Mouse (Mus musculus) adrenal gland, postnatal 36 days (tissue): ENCODE data around the gene Hsf5. TPM values are rescaled to one million over a fixed set of nuclear protein-coding genes. Genes with fewer than 3 reads are reported as not detected.

ENCODE experiments used
- DNase-seq, 2 experiments: peaks; one replicate each; pipeline ENCODE4 v3.0.0; 2021; ENCODE audit warnings: mixed read lengths in 1 of 2
- total RNA-seq, 2 experiments: library from RNA; stranded (reverse); gene quantifications; 2 replicates each; pipeline ENCODE4 v1.2.3; 2021

Gene Hsf5
- total RNA-seq, 2 experiments from 2014 or later, result 0.13 TPM; not detected in 1

DNA sequence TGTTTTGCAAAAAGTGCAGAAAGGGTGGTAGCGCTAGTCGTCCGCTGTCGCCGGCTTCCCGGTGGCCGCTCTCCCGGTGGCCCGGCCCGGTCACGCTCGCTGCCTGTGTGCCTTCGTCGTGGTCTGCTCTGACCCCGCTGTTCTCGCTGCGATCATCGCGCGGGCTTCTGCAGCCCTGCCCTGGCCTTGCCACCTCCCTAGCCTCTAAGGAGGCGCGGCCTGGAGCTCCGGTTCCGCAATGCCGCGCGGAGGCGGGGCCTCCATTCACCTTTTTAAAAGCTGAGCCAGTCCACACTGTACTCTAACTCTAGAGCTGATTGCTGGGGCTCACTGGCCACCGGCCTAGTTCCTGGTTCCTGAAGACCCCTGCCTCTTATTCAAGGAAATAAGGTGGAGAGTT, 22.2 kb downstream of the Hsf5 start:
- DNase-seq, result peak; percentile 85 to 88

DNA sequence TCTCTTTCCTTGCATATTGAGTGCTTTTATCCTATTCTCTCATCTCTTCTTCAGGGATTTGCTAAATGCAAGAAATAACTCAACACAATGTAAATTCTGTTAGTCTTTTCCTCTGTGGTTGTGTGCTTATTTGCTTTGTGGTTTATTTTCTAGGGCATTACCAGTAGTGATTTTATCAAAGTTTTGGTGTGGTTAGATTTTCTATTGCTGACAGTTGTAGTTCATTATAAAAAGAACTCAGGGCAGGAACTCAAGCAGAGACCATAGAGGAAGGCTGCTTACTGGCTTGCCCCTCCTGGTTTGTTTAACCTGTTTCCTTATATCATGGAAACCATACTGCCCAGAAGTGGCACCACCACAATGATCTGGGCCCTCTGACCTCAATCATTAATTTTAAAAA, 25.9 kb downstream of the Hsf5 start:
- DNase-seq, result no peak

DNA sequence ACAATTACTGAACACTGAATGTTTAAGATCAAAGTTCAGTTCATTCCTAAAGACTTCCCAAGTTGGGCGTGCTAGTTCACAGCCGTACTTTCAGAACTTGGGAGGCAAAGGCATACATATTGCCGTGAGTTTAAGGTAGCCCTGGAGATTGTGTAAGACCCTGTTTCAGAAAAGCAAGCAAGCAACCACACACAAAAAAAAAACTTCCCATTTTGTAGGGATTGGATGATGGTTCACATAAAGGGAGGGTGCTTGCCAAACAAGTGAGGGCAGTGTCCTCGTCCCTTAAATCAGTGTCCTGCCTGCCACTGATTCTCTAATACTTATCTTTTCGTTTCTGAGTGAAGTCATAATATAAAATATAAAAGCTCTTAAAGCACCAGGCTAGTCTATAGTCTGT, 37.7 kb downstream of the Hsf5 start:
- DNase-seq, result no peak

DNA sequence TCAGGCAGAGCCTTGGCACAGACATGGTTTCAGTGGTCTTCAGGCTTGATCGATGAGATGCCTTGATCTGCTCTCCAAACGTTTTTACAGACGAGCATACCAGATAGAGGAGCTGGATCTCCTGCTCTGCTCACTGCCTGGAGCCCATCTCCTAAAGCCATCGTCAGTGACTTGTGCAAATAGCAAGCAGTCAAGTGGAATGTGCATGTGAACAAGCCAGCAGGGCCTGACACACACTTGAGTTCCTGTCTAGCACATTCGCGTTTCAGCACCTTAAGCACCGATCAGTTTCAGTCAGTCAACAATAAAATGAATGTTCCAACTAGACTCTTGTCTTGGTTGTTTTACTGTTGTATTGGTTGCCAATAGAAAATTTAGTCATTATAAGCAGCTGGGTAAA, 42.3 kb downstream of the Hsf5 start:
- no peak for DNase-seq

DNA sequence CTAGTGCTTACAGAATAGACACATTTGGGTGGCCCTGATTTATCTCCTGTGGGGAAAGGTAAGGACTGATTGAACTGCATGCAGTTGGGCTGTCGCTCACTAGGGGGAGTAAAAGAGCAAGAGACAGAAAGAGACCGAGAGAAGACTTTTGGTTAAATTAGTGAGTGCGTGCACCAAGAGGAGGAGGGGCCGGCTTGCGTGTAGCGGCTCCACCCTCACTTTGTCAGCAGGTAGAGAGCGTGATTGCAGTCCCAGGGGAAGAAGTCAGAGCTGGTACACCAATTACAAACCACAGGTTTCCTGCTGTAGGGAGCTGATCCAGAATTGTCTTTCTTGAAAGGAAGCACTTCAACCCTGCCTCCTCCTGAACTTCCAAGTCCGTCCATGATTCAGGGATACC, 45.4 kb downstream of the Hsf5 start, which contains the start of gene Rnf43:
Gene Rnf43 (plus strand): TSS at position 316 of the 400 bp plus-strand sequence.
- peak; percentile 88 to 91 for DNase-seq

DNA sequence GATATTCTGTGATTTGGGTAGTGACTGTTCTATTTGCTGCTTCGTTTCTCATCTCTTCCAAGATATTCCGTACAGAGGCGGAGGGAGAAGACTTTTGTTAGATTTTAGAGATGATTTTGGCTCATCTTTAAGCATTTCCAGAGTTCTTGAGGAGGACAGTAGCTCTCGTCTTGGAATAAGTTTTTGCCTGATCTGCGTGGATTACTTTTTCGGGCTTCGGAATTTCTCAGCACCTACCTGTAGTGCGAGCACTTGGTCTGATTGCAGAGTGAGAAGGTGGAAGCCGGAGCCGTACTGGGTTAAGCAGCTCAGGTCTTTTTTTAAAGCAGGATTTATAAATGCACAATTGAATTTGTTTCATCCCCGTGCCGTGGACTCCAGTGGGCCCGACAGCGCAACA, 45.9 kb downstream of the Hsf5 start:
- DNase-seq, result peak in 1 of 2 experiments; percentile 24

DNA sequence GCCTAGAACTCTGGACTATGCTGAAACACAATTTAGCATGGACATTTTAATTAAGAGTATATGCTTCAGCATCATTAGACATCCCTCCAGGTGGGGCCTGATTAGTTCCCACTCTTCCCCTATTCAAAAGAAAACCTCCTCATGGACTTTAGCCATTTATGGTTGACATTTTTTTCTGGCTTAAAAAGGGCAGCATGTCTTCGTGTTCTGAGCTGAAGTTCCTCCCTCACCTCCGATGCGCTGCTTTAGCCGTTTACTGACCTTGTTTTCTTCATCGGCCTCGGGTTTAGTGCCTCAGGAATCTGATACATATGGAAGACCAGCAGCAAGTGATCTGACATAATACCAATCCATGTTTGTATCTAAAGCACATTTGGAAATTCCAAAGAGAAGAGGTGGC, 47.0 kb downstream of the Hsf5 start:
- no peak for DNase-seq

DNA sequence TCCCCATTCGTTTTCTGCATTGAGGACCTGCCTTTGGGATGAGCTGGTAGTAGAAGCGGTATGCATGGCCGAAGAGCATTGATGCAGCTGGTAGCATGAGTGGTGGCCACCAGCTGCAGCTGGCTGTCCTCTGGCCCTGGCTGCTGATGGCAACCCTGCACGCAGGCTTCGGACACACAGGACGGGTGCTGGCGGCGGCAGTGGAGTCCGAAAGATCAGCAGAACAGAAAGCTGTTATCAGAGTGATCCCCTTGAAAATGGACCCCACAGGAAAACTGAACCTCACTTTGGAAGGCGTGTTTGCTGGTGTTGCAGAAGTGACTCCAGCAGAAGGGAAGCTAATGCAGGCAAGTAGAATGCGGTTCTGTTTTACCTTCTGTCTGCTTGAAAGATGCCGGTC, 47.6 kb downstream of the Hsf5 start:
- peak in 1 of 2 experiments; percentile 27 for DNase-seq

DNA sequence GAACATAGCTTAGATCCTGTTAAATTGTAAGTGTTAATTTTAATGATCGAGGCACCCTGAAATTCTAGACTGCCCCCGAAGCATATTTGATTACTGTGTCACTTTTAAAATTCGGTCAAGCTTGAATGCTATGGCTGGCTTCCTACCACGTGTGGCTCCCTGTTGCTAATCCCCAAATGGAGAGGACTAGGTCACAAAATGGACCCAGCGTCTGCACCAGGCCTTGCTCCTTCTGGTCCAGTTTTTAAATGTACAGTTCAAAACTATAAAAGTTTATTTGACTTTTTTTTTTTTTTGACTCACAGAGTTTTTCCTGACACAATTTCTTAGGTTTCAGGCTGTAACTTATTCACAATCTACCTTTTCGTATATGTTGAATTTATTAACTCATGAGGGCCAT, 48.3 kb downstream of the Hsf5 start:
- DNase-seq, result peak in 1 of 2 experiments; percentile 21

DNA sequence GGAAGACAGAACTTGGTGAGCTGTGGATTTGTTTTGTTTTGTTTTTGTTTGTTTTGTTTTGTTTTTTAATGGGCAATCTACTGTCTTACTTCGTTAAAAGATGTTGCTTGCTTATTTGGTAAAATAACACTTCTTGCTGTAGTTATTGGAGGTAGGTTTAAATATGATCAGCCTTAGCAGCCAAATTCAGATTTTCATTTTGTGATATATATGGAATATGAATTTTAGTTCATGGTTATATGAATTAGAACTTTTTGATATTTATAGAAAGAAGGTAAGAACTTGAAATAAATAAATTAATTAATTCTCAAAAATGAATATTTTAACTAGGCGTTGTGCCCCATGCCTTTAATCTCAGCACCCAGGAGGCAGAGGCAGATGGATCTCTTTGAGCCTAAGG, 48.7 kb downstream of the Hsf5 start:
- DNase-seq, result no peak

DNA sequence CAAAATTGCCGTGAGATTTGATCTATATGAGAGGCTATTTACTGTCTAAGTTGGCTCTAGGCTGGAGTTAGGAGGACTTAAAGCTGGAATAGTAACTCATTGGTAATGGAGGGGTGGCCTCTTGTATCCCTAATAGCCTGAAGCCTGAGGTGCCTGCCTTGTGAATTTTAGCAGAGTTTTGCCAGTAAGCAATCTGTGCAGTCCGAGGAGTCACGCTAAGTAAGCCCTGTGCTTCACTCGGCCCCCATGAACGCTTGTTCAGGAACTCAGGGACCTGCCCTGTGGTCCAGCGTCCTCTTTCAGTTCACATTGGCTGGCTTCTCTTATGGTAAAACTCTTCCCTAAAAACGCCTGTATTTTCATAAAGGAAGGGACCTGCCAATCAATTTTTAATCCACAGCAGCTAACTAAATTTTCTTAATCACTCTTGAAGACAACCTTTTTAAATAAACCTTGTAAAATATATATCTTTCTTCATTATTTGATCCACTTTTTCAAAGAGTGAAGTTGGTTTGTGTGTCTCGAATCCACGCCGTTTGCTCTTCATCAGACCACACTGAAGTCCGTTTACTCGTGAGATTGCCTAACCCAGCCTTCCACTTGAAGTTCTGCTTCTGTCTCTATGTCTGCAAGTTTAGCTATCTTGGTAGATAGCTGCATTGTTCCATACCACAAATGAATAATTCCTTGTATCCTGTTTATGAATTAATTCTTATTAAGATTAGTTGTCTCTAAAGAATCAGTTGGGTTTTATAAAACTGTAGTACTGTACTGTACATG, 49.5 kb downstream of the Hsf5 start:
- peak in 1 of 2 experiments; percentile 15 for DNase-seq

DNA sequence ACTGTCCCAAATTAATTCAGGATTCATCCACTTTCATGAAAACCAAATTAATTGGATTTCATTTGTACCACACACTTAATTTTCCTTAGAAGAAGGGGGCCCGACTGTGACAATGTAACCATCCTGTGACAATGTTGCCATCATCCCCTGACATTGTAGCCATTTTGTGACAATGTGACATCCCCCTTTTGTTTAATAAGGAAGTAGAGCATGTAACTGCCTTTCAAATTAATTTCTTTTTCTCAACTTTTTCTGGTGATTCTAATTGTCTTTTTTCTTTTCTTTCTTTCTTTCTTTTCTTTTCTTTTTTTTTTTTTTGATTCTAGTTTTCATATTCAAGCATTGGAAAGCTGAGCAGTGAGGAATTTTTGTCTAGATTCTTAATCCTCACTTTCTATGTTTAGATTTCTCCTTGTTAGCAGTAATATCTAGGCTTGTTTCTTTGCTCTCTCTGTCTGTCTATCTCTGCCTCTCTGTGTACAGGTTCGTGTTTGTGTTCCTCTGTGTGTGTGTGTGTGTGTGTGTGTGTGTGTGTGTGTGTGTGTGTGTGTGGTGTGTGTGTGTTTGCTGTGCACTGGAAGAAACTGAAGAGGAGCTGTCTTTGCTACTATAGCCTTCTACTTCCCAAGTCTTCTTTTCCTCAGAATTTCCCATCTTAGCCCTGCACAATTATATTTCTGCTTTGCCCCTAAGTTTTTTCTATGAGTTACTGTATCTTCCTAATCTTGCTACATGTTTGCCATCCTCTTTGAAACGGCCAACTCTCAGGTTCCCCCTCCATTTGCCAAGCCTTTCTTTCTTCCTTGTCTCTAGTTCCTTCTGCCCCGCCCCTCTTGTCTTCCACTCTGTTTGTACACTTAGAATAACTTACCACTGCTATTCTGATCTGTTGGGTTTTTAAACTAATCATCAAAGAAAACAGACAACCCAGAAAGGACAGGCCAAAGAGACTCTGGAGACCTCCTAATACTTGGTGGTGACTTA, 50.4 kb downstream of the Hsf5 start:
- no peak for DNase-seq

DNA sequence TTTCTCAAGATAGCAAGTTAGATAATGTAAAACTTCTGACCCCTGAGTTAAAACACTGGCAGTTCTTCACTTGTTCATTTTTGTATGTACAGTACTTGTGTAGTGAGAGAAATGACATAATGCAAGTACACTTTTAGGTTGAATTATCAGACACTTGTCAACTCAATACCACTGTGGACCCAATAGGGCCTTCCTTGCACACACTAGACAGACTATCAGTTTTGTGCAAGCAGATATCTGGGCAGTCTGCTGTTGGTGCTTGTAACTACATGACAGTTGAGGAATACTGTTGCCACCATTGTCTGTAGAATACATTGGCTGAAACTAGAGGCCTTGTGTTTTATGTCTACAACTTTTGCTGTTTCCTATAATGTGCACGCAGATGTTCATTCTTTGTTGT, 56.3 kb downstream of the Hsf5 start:
- DNase-seq, result no peak

DNA sequence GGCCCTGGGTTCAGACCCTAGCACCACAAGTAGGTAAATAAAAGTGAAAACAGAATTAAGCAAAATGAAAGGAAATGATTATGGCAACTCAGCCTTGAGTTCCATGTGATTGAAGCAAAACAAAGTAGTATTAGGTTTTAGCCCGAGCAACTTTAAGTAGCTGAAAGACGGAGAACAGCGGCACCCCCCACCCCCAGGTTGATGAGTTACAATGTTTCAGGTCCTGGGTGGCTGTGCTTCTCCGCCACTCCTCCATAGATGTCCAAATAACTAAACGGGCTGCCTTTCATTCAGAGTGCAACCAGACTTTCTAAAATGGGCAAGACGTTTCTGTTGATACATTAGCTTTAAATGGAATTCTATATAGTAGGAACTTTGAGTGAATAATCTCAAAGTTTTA, 58.6 kb downstream of the Hsf5 start:
- no peak for DNase-seq

DNA sequence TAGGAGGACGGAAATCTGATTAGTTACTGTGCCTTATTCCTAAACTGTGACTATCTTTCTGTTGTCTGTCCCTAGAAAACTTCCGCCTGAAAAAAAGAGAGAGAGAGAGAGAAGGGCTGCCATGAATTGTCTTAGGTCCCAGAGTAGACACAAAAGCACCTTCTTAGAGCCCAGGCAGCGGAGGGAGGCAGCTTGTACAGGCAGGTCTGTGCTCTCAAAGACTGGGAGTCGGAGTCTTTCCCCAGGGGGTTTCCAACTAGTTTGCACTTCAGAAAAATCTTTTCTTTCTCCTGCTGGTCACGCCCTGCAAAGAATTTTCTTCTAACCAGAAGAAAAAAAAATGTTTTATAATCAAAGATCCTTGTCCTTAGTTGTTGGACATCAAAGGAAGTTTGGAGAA, 60.8 kb downstream of the Hsf5 start:
- no peak for DNase-seq

DNA sequence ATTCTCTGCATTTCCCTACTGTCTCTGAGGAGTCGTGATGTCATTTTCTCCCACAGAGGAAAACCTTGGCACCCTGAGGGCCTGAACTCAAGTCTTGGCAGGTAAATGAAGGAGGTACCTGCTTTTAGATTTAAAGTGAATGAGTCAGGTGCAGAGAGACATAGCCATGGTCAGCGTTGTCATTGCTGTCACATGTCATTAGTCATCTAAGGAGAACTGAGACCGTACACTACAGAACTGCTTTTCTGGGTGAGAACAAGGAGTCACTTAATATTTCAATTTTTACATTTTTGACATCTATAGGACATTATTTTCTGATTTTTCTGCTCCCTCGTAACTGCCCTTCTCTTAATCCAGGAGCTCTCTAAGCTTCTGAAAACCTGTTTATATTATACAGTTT, 61.6 kb downstream of the Hsf5 start:
- DNase-seq, result no peak

DNA sequence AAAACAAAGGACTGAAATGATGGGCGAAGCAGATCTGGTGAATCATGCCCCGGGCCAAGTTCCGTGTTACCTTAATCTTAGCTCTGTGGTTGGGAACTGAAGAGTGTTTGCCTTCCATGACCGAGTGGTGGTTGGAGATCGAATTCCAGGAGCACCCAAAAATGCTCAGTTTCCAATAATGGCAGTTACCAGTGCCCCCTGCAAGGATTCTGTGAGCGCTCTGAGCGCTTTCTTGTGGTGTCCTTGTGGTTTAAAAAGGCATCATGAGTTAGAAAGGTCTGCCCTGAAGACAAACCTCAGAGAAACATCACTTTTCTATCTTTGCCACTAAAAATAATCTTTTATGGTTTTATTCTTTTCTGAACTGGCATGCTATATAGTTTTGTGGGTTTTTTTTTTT, 62.0 kb downstream of the Hsf5 start:
- DNase-seq, result no peak

DNA sequence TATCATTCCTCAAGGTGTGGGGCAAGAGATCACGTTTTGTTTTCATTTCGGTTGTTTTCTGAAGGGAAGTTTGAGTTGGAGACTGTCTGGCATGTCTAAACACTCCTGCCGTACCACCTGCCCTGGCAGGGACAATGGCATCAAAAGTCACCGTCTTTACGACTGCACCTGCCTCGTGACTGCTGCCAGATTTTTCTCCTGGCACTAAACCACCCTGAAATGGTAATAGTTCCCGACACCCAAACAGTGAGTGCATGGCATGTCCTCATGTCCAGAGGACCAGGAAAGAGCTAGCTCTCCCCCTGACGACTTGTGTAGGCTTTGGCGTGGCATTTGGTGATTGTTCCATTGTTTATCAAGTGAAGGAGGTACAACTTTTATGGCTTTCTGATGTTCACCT, 63.8 kb downstream of the Hsf5 start:
- no peak for DNase-seq

DNA sequence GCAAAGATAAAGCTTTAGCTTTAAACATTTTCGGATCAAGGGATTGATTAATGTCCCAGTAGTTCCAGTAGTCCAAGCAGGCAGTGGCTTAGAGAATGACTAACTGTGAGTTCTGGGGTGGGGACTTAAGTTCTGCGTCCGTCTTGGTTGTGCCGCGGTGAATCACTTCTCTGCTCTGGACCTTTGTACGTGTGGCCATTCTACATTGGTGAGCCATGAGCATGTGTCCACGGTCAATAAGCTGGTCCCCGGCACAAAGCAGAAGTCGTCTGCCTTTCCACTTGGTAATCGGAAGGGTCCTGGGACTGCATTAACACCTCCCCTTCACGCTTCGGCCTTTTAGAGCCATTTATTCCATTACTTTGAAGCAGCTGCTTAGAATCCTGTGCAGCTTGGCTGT, 65.1 kb downstream of the Hsf5 start:
- no peak for DNase-seq

DNA sequence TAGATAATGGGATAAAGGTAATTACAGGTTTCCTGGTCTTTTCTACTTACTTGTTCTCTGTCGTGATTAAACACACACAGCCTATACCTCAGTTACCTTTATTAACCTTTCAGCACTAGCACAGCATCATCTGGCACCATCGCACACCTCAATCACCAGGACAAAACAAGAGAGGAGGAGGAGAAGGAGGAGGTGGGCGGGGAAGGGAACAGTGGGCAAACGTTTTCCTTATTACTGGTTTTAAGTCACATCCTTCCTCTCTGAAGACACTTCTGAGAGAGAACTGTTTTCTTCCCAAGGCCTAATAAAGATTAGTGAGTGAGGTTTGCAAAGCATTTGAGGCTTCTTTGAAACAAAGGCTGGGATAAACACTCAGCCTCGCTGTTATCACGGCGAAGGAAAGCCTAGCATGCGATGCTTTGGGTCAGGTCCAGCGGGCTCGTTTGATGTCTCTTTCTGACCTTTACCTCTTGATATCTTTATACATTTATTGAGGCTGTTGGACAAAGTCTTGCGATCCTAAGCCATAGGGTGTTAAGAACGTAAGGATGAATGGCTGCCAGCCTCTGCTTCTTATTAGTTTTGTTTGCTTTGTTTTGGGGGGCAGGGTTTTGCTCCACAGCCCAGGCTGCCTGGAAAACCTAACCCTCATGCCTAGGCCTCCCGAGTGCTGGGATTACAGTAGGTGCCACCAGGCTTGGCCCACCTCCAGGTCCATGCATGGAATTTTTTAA, 66.0 kb downstream of the Hsf5 start:
- DNase-seq, result peak; percentile 24 to 36

DNA sequence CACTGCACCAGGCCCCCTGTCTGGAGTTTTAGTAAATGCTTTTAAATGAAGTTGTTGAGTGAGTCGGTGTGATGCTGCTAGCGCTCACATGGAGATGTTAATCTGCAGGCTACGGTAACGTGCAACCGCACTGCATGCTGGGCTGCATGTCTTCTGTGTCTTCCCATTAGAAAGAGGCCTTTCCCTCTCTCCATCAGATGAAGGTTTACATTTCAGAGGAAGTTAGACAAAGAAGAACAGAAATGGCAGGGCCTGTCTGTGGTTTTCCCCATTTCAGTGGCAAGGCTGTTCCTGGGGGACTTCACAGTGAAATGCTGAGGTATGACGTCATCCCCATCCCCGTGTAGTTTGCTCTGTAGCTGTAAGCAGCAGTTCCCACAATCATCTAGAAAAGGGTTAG, 69.4 kb downstream of the Hsf5 start:
- no peak for DNase-seq
